ENCODE assay signal across 6 mouse cellular contexts in genomic region chr5:110436166-110436565, GRCm38 (mm10). TPM values are rescaled to one million over a fixed set of nuclear protein-coding genes. Genes with fewer than 3 reads are reported as not detected.
DNase-seq lines count a peak whose midpoint lies in the region; ATAC-seq and TF ChIP-seq lines count a peak whose summit lies in the region.
"Not testable (repeated sequence)": the region's sequence is repeated elsewhere in the genome, so short reads cannot be mapped to it uniquely, and the experiment has no call there.

No protein-coding gene starts in this region.

- TF ChIP-seq CTCF in ES-Bruce4 (IDR thresholded peaks at IDR 0.05; ENCODE audit: low read depth, low read length), result not testable (repeated sequence)
- TF ChIP-seq CTCF in forebrain, postnatal 0 days (IDR thresholded peaks at IDR 0.05; ENCODE audit: low read depth), result peak; percentile 12; the same call in 1 of the 2 replicates
- peak; percentile 17; the same call in 1 of the 2 replicates for TF ChIP-seq CTCF in heart, adult 2 months (IDR thresholded peaks at IDR 0.05)
- peak; percentile 44 for TF ChIP-seq CTCF in layer of hippocampus, adult 2 months (conservative IDR thresholded peaks at IDR 0.05)
- TF ChIP-seq CTCF in stomach, postnatal 0 days (IDR thresholded peaks at IDR 0.05; ENCODE audit: low read depth), result peak; percentile 11; the same call in 1 of the 2 replicates

- DNase-seq in ES-E14 (ENCODE audit: low read depth, low spot score); forebrain, postnatal 0 days; heart, adult 2 months; layer of hippocampus, adult 2 months (ENCODE audit: low spot score in 2 of 2); stomach, postnatal 0 days (ENCODE audit: low spot score): not testable (repeated sequence)

- TF ChIP-seq POLR2A in ES-Bruce4 (IDR thresholded peaks at IDR 0.05; ENCODE audit: insufficient read depth, low read length); heart, adult 2 months (IDR thresholded peaks at IDR 0.05; ENCODE audit: insufficient read depth, low read depth, low read length): not testable (repeated sequence)

- H3K36me3 ChIP-seq in ES-Bruce4 (ENCODE audit: control insufficient read depth, insufficient read depth, low read length, poor library complexity, severe bottlenecking); heart, adult 2 months (ENCODE audit: control insufficient read depth, insufficient read depth, low read length): not testable (repeated sequence)
- H3K36me3 ChIP-seq in ES-E14 (ENCODE audit: control insufficient read depth, insufficient read depth, low read length, poor library complexity, severe bottlenecking), result peaks cover 24% of the 10 kb centered on the region
- H3K36me3 ChIP-seq in forebrain, postnatal 0 days (ENCODE audit: insufficient read depth), result peaks cover 15% of the 10 kb centered on the region
- H3K36me3 ChIP-seq in stomach, postnatal 0 days (ENCODE audit: control insufficient read depth, insufficient read depth, low read length), result peaks cover 12% of the 10 kb centered on the region; the same call in 1 of the 2 replicates

- TF ChIP-seq EP300 in ES-Bruce4 (IDR thresholded peaks at IDR 0.05; ENCODE audit: insufficient read depth, low read depth, low read length); heart, adult 2 months (IDR thresholded peaks at IDR 0.05; ENCODE audit: insufficient read depth, low read depth, low read length); stomach, postnatal 0 days (optimal IDR thresholded peaks at IDR 0.05): not testable (repeated sequence)

- not testable (repeated sequence) for H3K27me3 ChIP-seq in ES-Bruce4 (ENCODE audit: control insufficient read depth, insufficient read depth, low read length, poor library complexity, severe bottlenecking); forebrain, postnatal 0 days (ENCODE audit: insufficient read depth, low read length); heart, adult 2 months (ENCODE audit: control insufficient read depth, insufficient read depth, low read length); stomach, postnatal 0 days (ENCODE audit: control insufficient read depth, insufficient read depth, low read length)

- H3K4me1 ChIP-seq in ES-Bruce4 (ENCODE audit: control insufficient read depth, insufficient read depth, low read length) (peaks cover 14% of the 10 kb centered on the region), ES-E14 (ENCODE audit: control insufficient read depth in 2 of 2, insufficient read depth in 2 of 2, low read length in 2 of 2, poor library complexity in 1 of 2) (peaks cover 16 to 33% of the 10 kb centered on the region in 2 experiments)
- H3K4me1 ChIP-seq in forebrain, postnatal 0 days (ENCODE audit: insufficient read depth); stomach, postnatal 0 days (replicated peaks; ENCODE audit: control insufficient read depth, insufficient read depth): not testable (repeated sequence)
- H3K4me1 ChIP-seq in heart, adult 2 months (ENCODE audit: control insufficient read depth, insufficient read depth, low read length), result peaks cover 28% of the 10 kb centered on the region

- 75% methylated on average over 5 of the region's 5 CpGs for WGBS in forebrain, postnatal 0 days
- 74% methylated on average over 5 of the region's 5 CpGs for WGBS in heart, adult 2 months
- WGBS in stomach, postnatal 0 days, result 71% methylated on average over 5 of the region's 5 CpGs

- not testable (repeated sequence) for H3K9me3 ChIP-seq in ES-Bruce4 (replicated peaks; ENCODE audit: control insufficient read depth, insufficient read depth, low read length, poor library complexity, severe bottlenecking); ES-E14 (ENCODE audit: control insufficient read depth, insufficient read depth, low read depth, low read length); forebrain, postnatal 0 days (ENCODE audit: low read length); stomach, postnatal 0 days (ENCODE audit: control insufficient read depth, low read length)

- not testable (repeated sequence) for H3K79me2 ChIP-seq in heart, adult 2 months (replicated peaks; ENCODE audit: control insufficient read depth, insufficient read depth, low read length)

- H3K27ac ChIP-seq in ES-Bruce4 (ENCODE audit: insufficient read depth, low read length) (peak overlapping the region; percentile 61), ES-E14 (ENCODE audit: insufficient read depth, low read depth, low read length, poor library complexity, severe bottlenecking) (peak overlapping the region; percentile 50; the same call in 1 of the 2 replicates)
- H3K27ac ChIP-seq in forebrain, postnatal 0 days (ENCODE audit: low read depth, low read length); heart, adult 2 months; layer of hippocampus, adult 2 months; stomach, postnatal 0 days (replicated peaks): not testable (repeated sequence)

- intact Hi-C loops in heart, adult 2 months (cut with DNase I), result not testable (repeated sequence)

- H3K4me3 ChIP-seq in ES-Bruce4 (ENCODE audit: low read depth, low read length) (peak overlapping the region; percentile 56; the same call in 1 of the 2 replicates), ES-E14 (ENCODE audit: insufficient read depth in 1 of 2, low read depth in 1 of 2, low read length in 2 of 2, poor library complexity in 1 of 2, severe bottlenecking in 1 of 2) (peak overlapping the region; percentile 32 to 43; a peak in 3 of 4 replicates)
- H3K4me3 ChIP-seq in forebrain, postnatal 0 days (ENCODE audit: low read depth, low read length); heart, adult 2 months; layer of hippocampus, adult 2 months; stomach, postnatal 0 days (ENCODE audit: low read depth, low read length): not testable (repeated sequence)

- ATAC-seq in forebrain, postnatal 0 days; stomach, postnatal 0 days (ENCODE audit: low FRiP score, low TSS enrichment): not testable (repeated sequence)

- peak overlapping the region; percentile 41 for H3K9ac ChIP-seq in ES-Bruce4 (ENCODE audit: low read depth, poor library complexity, severe bottlenecking)
- H3K9ac ChIP-seq in ES-E14 (ENCODE audit: insufficient read depth, low read depth, low read length, poor library complexity, severe bottlenecking), result peak overlapping the region; percentile 62; the same call in 1 of the 2 replicates
- not testable (repeated sequence) for H3K9ac ChIP-seq in forebrain, postnatal 0 days; heart, adult 2 months (ENCODE audit: low read depth, low read length); stomach, postnatal 0 days (ENCODE audit: low read length)

- in situ Hi-C loops in ES-E14 (cut with MboI; ENCODE audit: low sequenced_read_pairs in 2 of 2, unreplicated experiment in 2 of 2), result not testable (repeated sequence)

- H3K4me2 ChIP-seq in forebrain, postnatal 0 days (ENCODE audit: low read depth); stomach, postnatal 0 days (replicated peaks; ENCODE audit: low read depth): not testable (repeated sequence)

RNA-seq across cellular contexts. Expression of gene Fbrsl1, which starts 12.1 kb away (rescaled TPM):
- polyA plus RNA-seq in ES-Bruce4 (2011; ENCODE audit: insufficient read depth, insufficient read length, low read depth, missing spikeins), result 51.7 and 65.7 TPM in 2 replicates
- 44.4 and 51.7 TPM in 2 replicates for total RNA-seq in ES-E14 (2012; rRNA removed)
- 28.1 and 30.3 TPM in 2 replicates for total RNA-seq in forebrain, postnatal 0 days (2014; rRNA removed)
- polyA plus RNA-seq in forebrain, postnatal 0 days (2015; fragmentation: Nextera tagmentation; extraction: Ambion mirVana), result 20.2 and 21.3 TPM in 2 replicates
- 10 to 100 TPM; 47.0 to 51.8 TPM for total RNA-seq in heart, adult 2 months (2021)
- 28.1 and 39.3 TPM in 2 replicates for polyA plus RNA-seq in heart, adult 2 months (2012; rRNA removed)
- 10 to 100 TPM; 79.9 to 94.0 TPM for total RNA-seq in layer of hippocampus, adult 2 months (2021)
- polyA plus RNA-seq in stomach, postnatal 0 days (2015; fragmentation: Nextera tagmentation; extraction: Ambion mirVana), result 6.2 and 6.4 TPM in 2 replicates
